9 mouse cellular contexts compared by ENCODE assay signal in genomic region chr3:107754632-107755031, GRCm38 (mm10). TPM values are rescaled to one million over a fixed set of nuclear protein-coding genes. Genes with fewer than 3 reads are reported as not detected.
DNase-seq lines count a peak whose midpoint lies in the region; ATAC-seq and TF ChIP-seq lines count a peak whose summit lies in the region.
"Had no signal": no experiment of that assay in that cellular context is flagged by ENCODE, and none has a peak within 500 bp of the region (broad histone marks: within the 10 kb centered on the region; RNA-seq: fewer than 3 reads in every experiment).

No protein-coding gene starts in this region.

- no peaks in the 10 kb centered on the region for H3K27me3 ChIP-seq in forebrain, postnatal 0 days (ENCODE audit: insufficient read depth, low read length)
- no peaks in the 10 kb centered on the region for H3K27me3 ChIP-seq in splenic B cell, adult 2 months (ENCODE audit: control insufficient read depth, insufficient read depth, low read length, poor library complexity, severe bottlenecking)
- H3K27me3 ChIP-seq: neural tube, embryonic 12.5 days had no signal

- no peaks in the 10 kb centered on the region for H3K9me3 ChIP-seq in forebrain, postnatal 0 days (ENCODE audit: low read length)
- H3K9me3 ChIP-seq: neural tube, embryonic 12.5 days had no signal

- H3K27ac ChIP-seq in left cerebral cortex, adult 2 months = no peak overlapping the region
- no peak overlapping the region for H3K27ac ChIP-seq in forebrain, postnatal 0 days (ENCODE audit: low read depth, low read length)
- H3K27ac ChIP-seq: neural tube, embryonic 12.5 days had no signal

- no peak overlapping the region for H3K4me3 ChIP-seq in left cerebral cortex, adult 2 months
- H3K4me3 ChIP-seq in forebrain, postnatal 0 days (ENCODE audit: low read depth, low read length) = no peak overlapping the region
- H3K4me3 ChIP-seq: neural tube, embryonic 12.5 days had no signal

- WGBS in forebrain, postnatal 0 days = 48% methylated on average over 3 of the region's 3 CpGs

- H3K9ac ChIP-seq in forebrain, postnatal 0 days = no peak overlapping the region
- H3K9ac ChIP-seq: neural tube, embryonic 12.5 days had no signal

- peak; percentile 96 for TF ChIP-seq CTCF in left cerebral cortex, adult 2 months (IDR thresholded peaks at IDR 0.05)
- peak; percentile 61 for TF ChIP-seq CTCF in forebrain, postnatal 0 days (IDR thresholded peaks at IDR 0.05; ENCODE audit: low read depth)

- intact Hi-C loops in left cerebral cortex, adult 2 months (cut with DNase I) = loop anchor here (2.0 to 5.0 kb wide), 2 partner anchors 53 to 58 kb away; partner anchors contain the start of gene Ahcyl1

- H3K4me1 ChIP-seq in forebrain, postnatal 0 days (ENCODE audit: insufficient read depth) = peaks cover 11% of the 10 kb centered on the region; the same call in 1 of the 2 replicates

- peak; percentile 54 to 87 for DNase-seq in adrenal gland, adult (ENCODE audit: inconsistent age in 2 of 2, low spot score in 1 of 2)
- no peak for DNase-seq in adrenal gland, adult 8-10 months
- DNase-seq in left cerebral cortex, adult 2 months (ENCODE audit: extremely low spot score in 1 of 2, low spot score in 2 of 2) = peak; percentile 56 to 59
- no peak for DNase-seq in left cerebral cortex, adult 11 months (ENCODE audit: low spot score)
- peak; percentile 71 for DNase-seq in adrenal gland, postnatal 10 days
- no peak for DNase-seq in forebrain, postnatal 0 days
- DNase-seq in lung, adult 18-20 months = peak; percentile 37 to 64
- DNase-seq in splenic B cell, adult 2 months (ENCODE audit: low read depth, low spot score) = peak; percentile 75

- no peak for ATAC-seq in forebrain, postnatal 0 days

- no peaks in the 10 kb centered on the region for H3K36me3 ChIP-seq in forebrain, postnatal 0 days (ENCODE audit: insufficient read depth)
- no peaks in the 10 kb centered on the region for H3K36me3 ChIP-seq in splenic B cell, adult 2 months (ENCODE audit: control insufficient read depth, insufficient read depth, low read length, poor library complexity, severe bottlenecking)

- no peak overlapping the region for H3K4me2 ChIP-seq in forebrain, postnatal 0 days (ENCODE audit: low read depth)
- H3K4me2 ChIP-seq: neural tube, embryonic 12.5 days had no signal

RNA-seq across cellular contexts. Expression of gene Csf1, which starts 5.6 kb away (rescaled TPM):
- 10 to 100 TPM; 14.8 to 29.7 (median 23.0) TPM for total RNA-seq in adrenal gland, adult 8-10 months (2022)
- 10 to 100 TPM; 12.6 to 13.2 TPM for total RNA-seq in left cerebral cortex, adult 2 months (2021)
- total RNA-seq in adrenal gland, postnatal 10 days (2021) = 10 to 100 TPM; 15.6 to 18.3 TPM
- 6.3 and 11.7 TPM in 2 replicates for total RNA-seq in forebrain, postnatal 0 days (2014; rRNA removed)
- polyA plus RNA-seq in forebrain, postnatal 0 days (2015; fragmentation: Nextera tagmentation; extraction: Ambion mirVana) = 7.2 and 8.6 TPM in 2 replicates

RNA-seq across cellular contexts. Expression of gene Ahcyl1, which starts 58.3 kb away (rescaled TPM):
- total RNA-seq in adrenal gland, adult 8-10 months (2022) = 100 to 1,000 TPM; 213 to 241 (median 234) TPM
- total RNA-seq in left cerebral cortex, adult 2 months (2021) = 100 to 1,000 TPM; 332 to 340 TPM
- 100 to 1,000 TPM; 249 to 285 TPM for total RNA-seq in adrenal gland, postnatal 10 days (2021)
- total RNA-seq in forebrain, postnatal 0 days (2014; rRNA removed) = 54.2 and 54.6 TPM in 2 replicates
- polyA plus RNA-seq in forebrain, postnatal 0 days (2015; fragmentation: Nextera tagmentation; extraction: Ambion mirVana) = 79.2 and 100 TPM in 2 replicates

Comparison
In these comparisons a context has a peak if more than half of its experiments do, and no peak if none do; other contexts are left out.
1. DNase-seq: peak in adrenal gland, adult (2 of 2), left cerebral cortex, adult 2 months (2 of 2), adrenal gland, postnatal 10 days (single experiment), lung, adult 18-20 months (2 of 2) and splenic B cell, adult 2 months (single experiment); none in adrenal gland, adult 8-10 months (single experiment), left cerebral cortex, adult 11 months (single experiment) and forebrain, postnatal 0 days (single experiment).